Mouse (Mus musculus) thymus, adult 2 months (tissue): ENCODE results near the gene Akap13. TPM values are rescaled to one million over a fixed set of nuclear protein-coding genes. Genes with fewer than 3 reads are reported as not detected.

ENCODE experiments used
- DNase-seq: peaks from one replicate; pipeline ENCODE4 v3.0.0; 2021
- H3K27ac ChIP-seq: fragments of 200-500 bp; 2 replicates; pipeline ENCODE4 v1.5.1; 2012; ENCODE audit warnings: low read length, control low read depth; ENCODE audit not compliant: control insufficient read depth, insufficient read depth
- H3K27me3 ChIP-seq: fragments of 200-500 bp; 2 replicates; pipeline ENCODE4 v1.6.1; 2012; ENCODE audit warnings: mild to moderate bottlenecking, low read length, moderate library complexity, mixed read lengths; ENCODE audit not compliant: control insufficient read depth, insufficient read depth
- H3K36me3 ChIP-seq: fragments of 200-500 bp; 2 replicates; pipeline ENCODE4 v1.6.1; 2012; ENCODE audit warnings: mild to moderate bottlenecking, low read length, moderate library complexity; ENCODE audit not compliant: control insufficient read depth, insufficient read depth
- H3K4me1 ChIP-seq: fragments of 200-500 bp; replicated peaks from 2 replicates; pipeline ENCODE4 v1.6.1; 2012; ENCODE audit warnings: low read length; ENCODE audit not compliant: control insufficient read depth, insufficient read depth
- H3K4me3 ChIP-seq: fragments of 200-500 bp; 2 replicates; pipeline ENCODE4 v1.5.1; 2012; ENCODE audit warnings: mild to moderate bottlenecking, low read length, control low read depth, moderate library complexity; ENCODE audit not compliant: control insufficient read depth, insufficient read depth
- CTCF ChIP-seq: fragments of 200-500 bp; IDR thresholded peaks from 2 replicates; pipeline ENCODE4 v1.5.1; 2012; ENCODE audit warnings: mild to moderate bottlenecking, control low read depth, low read length, moderate library complexity, borderline replicate concordance; ENCODE audit not compliant: control insufficient read depth, poor library complexity, insufficient read depth; ENCODE audit errors: extremely low read depth
- POLR2A ChIP-seq: fragments of 200-500 bp; IDR thresholded peaks from 2 replicates; pipeline ENCODE4 v1.6.1; 2012; ENCODE audit warnings: mild to moderate bottlenecking, low read length, control low read depth, moderate library complexity; ENCODE audit not compliant: control insufficient read depth, poor library complexity, insufficient read depth; ENCODE audit errors: extremely low read depth
- WGBS: fragments of 180-500 bp; shearing (Covaris S2); methylation state at CpG from one replicate; pipeline ENCODE4 v1.1.7; 2018; 5-methylcytosine and 5-hydroxymethylcytosine counted together
- polyA plus RNA-seq: library from polyadenylated mRNA; depleted of rRNA; stranded (reverse); fragments of >200 nt; gene quantifications from 2 replicates; pipeline ENCODE4 v1.2.3, GENCODE M21; 2012

Akap13 gene
- polyA plus RNA-seq, 1 experiment: 47.8 TPM

DNA sequence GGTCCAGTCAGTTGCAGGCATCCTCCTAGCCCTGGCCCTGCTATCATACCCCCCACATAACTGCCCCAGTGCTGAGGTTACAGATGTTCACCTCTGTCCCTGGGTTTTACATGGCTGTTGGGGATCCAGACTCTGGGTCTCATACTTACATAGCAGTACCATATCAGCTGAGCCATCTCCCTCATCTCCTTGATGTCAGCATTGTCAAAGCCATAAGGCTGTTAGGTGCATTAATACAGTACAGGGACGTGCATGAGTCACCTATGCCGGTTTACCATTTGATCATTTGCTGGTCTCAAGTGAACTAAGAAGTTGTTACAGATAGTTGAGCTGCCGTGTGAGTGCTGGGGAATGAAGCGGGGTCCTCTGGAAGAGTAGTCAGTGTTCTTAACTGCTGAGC lies 174.3 kb downstream of the Akap13 start:
- Histone ChIP-seq H3K27ac (no peak overlapping the region), H3K4me3 (no peak overlapping the region), H3K36me3 (peaks cover 21% of the 10 kb centered on the region), H3K4me1 (peaks cover 6% of the 10 kb centered on the region), H3K27me3 (no peaks in the 10 kb centered on the region)
- TF ChIP-seq CTCF (no peak), POLR2A (no peak)
- no peak for DNase-seq
- WGBS: 86% methylated on average over 4 of the region's 4 CpGs

DNA sequence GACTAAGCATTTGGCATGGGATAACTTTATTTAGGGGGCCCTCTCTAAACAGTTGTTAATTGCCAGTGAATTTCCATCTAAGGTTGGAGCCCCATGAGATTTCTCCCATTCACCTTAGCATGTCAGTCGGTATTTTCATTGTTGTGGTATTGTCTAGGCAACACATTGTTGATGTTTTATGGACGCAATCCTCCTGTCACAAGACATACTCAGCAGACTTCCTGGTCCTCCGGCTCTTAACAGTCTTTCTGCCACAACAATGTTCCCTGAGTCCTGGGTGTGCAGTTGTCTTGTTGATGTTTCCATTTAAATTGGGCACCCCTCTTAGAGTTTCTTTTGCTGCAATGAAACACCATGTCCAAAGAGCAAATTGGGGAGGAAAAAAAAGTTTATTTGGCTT lies 177.6 kb downstream of the Akap13 start:
- no peak overlapping the region for H3K27ac ChIP-seq
- TF ChIP-seq CTCF (no peak), POLR2A (no peak)
- H3K27me3 ChIP-seq: no peaks in the 10 kb centered on the region
- peaks cover 5% of the 10 kb centered on the region for H3K4me1 ChIP-seq
- no peak overlapping the region for H3K4me3 ChIP-seq
- DNase-seq: no peak
- 0 out of 2 replicates have a peak, but pooled peaks cover 9% of the 10 kb centered on the region for H3K36me3 ChIP-seq
- 66% methylated on average over 3 of the region's 3 CpGs for WGBS

DNA sequence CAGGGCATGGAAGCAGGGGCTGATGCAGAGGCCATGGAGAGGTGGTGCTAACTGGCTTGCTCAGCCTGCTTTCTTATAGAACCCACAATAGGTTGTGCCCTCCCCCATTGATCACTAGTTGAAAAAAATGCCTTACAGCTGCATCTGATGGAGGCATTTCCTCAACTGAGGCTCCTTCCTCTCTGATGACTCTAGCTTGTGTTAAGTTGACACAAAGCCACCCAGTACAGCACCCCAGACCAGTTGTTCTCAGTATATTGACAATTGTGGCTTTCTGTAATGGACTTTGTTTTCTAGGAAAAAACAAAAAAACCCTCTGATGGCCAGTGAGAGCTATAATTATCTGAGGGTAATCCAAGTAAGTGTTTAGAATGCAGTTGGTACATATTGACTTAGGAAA lies 178.1 kb downstream of the Akap13 start:
- H3K27ac ChIP-seq: no peak overlapping the region
- H3K4me1 ChIP-seq: peaks cover 5% of the 10 kb centered on the region
- TF ChIP-seq CTCF (no peak), POLR2A (no peak)
- H3K27me3 ChIP-seq: no peaks in the 10 kb centered on the region
- no peak for DNase-seq
- H3K4me3 ChIP-seq: no peak overlapping the region
- 0 out of 2 replicates have a peak, but pooled peaks cover 9% of the 10 kb centered on the region for H3K36me3 ChIP-seq

DNA sequence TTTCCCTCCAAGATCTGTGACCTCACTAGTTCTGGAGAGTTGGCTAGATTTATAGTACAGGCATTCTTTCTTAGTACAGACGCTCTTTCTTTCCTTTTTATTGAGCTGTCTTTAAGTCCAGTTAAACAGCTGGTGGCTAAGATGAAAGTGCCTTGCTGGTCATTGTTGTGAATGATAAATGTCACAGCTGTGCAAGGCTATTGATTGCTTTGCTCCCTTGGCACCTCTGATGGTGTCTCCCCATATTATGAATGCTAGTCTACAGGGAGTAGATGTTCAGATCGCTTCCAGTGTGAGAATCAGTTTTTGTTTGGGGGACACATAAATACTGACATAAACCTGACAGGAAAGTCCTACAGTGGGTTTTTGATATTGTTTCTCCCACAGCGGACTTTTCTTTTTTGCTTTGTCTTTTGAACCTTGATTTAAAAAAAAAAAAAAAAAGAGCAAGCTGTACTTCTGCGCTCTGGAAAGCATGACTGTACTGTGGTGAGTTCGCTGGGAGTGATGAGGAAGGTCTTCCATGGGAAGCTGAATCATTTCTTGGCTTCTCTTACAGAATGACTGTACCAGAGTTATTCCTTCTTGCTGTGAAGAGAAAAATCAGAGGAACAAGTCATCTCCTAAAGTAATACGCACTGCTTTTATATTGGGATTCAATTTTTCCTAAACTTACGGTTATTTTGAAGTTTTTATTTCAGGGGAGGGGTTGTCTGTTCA lies 178.6 kb downstream of the Akap13 start:
- Histone ChIP-seq H3K27me3 (no peaks in the 10 kb centered on the region), H3K4me1 (peaks cover 5% of the 10 kb centered on the region), H3K4me3 (no peak overlapping the region), H3K27ac (no peak overlapping the region), H3K36me3 (0 out of 2 replicates have a peak, but pooled peaks cover 9% of the 10 kb centered on the region)
- WGBS: 91% methylated on average over 7 of the region's 7 CpGs
- no peak for TF ChIP-seq CTCF
- no peak for TF ChIP-seq POLR2A
- DNase-seq: no peak

DNA sequence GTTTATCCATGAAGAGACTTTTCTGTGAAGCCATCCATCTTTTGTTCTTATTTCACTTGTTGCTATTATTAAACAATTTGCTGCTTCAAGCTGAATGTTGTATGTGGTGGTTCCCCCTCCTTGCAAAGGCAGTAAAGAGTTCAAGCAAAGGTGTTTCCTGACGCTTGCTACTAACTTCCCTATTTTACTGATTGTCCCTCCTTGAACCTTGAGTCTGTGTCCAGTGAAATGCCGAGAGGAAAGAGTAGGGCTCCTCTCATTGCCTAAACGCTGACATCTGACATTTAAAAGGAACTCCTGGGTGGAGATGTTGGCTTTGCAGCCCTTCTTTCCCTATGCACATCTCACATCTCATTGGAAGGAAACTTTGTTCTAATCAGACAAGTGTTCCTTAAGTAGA lies 183.4 kb downstream of the Akap13 start:
- H3K4me3 ChIP-seq: no peak overlapping the region
- WGBS: 56% methylated on average over 3 of the region's 3 CpGs

DNA sequence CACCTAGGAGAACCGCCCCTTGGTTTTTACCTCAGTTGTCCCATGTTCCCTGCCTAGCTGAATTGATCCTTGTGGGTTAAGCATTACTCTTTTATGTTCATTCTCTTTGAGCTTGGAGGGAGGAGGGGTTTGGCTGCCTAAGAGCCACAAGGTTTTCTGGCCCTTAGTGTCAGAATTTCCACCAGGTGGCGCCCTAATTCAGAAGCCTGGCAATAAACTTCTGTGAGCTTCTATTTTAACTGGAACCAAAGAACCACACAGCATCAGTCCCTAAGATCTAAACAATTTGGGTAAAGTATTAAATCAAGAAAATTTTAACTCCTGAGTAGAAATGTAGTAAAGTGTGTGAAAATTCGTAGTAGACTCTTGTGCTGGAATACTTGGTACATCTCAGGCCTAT lies 184.2 kb downstream of the Akap13 start:
- Histone ChIP-seq H3K4me3 (no peak overlapping the region), H3K36me3 (peaks cover 6% of the 10 kb centered on the region; the same call in 1 of the 2 replicates), H3K27ac (no peak overlapping the region), H3K27me3 (no peaks in the 10 kb centered on the region), H3K4me1 (peaks cover 2% of the 10 kb centered on the region; the same call in 1 of the 2 replicates)
- peak; percentile 78 for DNase-seq
- TF ChIP-seq POLR2A (no peak), CTCF (no peak)
- 39% methylated on average over 3 of the region's 3 CpGs for WGBS

More for the DNA sequence above, 183.4 kb downstream of the Akap13 start:
- peaks cover 8% of the 10 kb centered on the region; the same call in 1 of the 2 replicates for H3K36me3 ChIP-seq
- no peaks in the 10 kb centered on the region for H3K4me1 ChIP-seq
- no peak for DNase-seq
- TF ChIP-seq CTCF (no peak), POLR2A (no peak)
- no peaks in the 10 kb centered on the region for H3K27me3 ChIP-seq
- H3K27ac ChIP-seq: no peak overlapping the region
